Mouse (Mus musculus) CH12.LX (cell line): Measurements from ENCODE around the gene Unc80. TPM values are rescaled to one million over a fixed set of nuclear protein-coding genes. Genes with fewer than 3 reads are reported as not detected.

Experiments used
- DNase-seq: peaks from one replicate; pipeline ENCODE4 v3.0.0-alpha.2; 2013; ENCODE audit errors: extremely low read depth
- H3K27ac ChIP-seq: 2 replicates; pipeline ENCODE4 v1.5.1; 2012; ENCODE audit warnings: low read depth, mild to moderate bottlenecking, control low read depth, moderate library complexity; ENCODE audit not compliant: insufficient read depth
- H3K27me3 ChIP-seq: replicated peaks from 2 replicates; pipeline ENCODE3; 2012; ENCODE audit warnings: inconsistent platforms
- H3K36me3 ChIP-seq, 2 experiments: replicated peaks in 1 of 2; 2 replicates each; pipeline versions ENCODE3 to v1.6.1; 2012; ENCODE audit warnings: inconsistent platforms in 1 of 2, low read length in 1 of 2, mild to moderate bottlenecking in 1 of 2, mixed read lengths in 1 of 2, moderate library complexity in 1 of 2; ENCODE audit not compliant: control insufficient read depth in 1 of 2, insufficient read depth in 1 of 2
- H3K4me1 ChIP-seq, 2 experiments: 2 replicates each; pipeline ENCODE4 v1.6.1; 2012; ENCODE audit warnings: inconsistent platforms in 1 of 2, moderate library complexity in 1 of 2; ENCODE audit not compliant: insufficient read depth in 2 of 2, control insufficient read depth in 1 of 2
- H3K4me2 ChIP-seq: 2 replicates; pipeline ENCODE4 v1.6.1; 2012; ENCODE audit warnings: low read depth, mild to moderate bottlenecking, control low read depth; ENCODE audit not compliant: poor library complexity, insufficient read depth, severe bottlenecking
- H3K4me3 ChIP-seq, 3 experiments: fragments of 150-350 bp in 1 of 3; sonication (generic) in 1 of 3; replicated peaks in 1 of 3; 2 replicates each; pipeline versions ENCODE3 to v1.5.1; 2011 to 2012; ENCODE audit warnings: low read depth in 2 of 3, low read length in 2 of 3, mild to moderate bottlenecking in 2 of 3, moderate library complexity in 2 of 3, control low read depth in 1 of 3, improper control_type of control experiment in 1 of 3, inconsistent platforms in 1 of 3, mixed read lengths in 1 of 3; ENCODE audit not compliant: poor library complexity in 1 of 3
- H3K79me2 ChIP-seq: replicated peaks from 2 replicates; pipeline ENCODE4 v1.6.1; 2012; ENCODE audit warnings: mild to moderate bottlenecking, moderate library complexity; ENCODE audit not compliant: control insufficient read depth, poor library complexity, insufficient read depth, severe bottlenecking; ENCODE audit errors: extremely low read depth
- H3K9ac ChIP-seq: 2 replicates; pipeline ENCODE4 v1.6.1; 2012; ENCODE audit warnings: low read depth, mild to moderate bottlenecking, control low read depth, moderate library complexity; ENCODE audit not compliant: insufficient read depth
- H3K9me3 ChIP-seq: replicated peaks from 2 replicates; pipeline ENCODE3; 2012; ENCODE audit warnings: low read length, inconsistent platforms, mixed read lengths
- BHLHE40 ChIP-seq: IDR thresholded peaks from 2 replicates; pipeline ENCODE4 v1.6.1; 2011; ENCODE audit warnings: mild to moderate bottlenecking, low read depth, low read length, improper control_type of control experiment
- CHD1 ChIP-seq: IDR thresholded peaks from 2 replicates; pipeline ENCODE4 v1.6.1; 2012; ENCODE audit warnings: low read depth, low read length, improper control_type of control experiment, inconsistent platforms
- CHD2 ChIP-seq: IDR thresholded peaks from 2 replicates; pipeline ENCODE4 v1.6.1; 2011; ENCODE audit warnings: low read length, improper control_type of control experiment
- E2F4 ChIP-seq: IDR thresholded peaks from 2 replicates; pipeline ENCODE4 v1.6.1; 2011; ENCODE audit warnings: low read depth, low read length, improper control_type of control experiment; ENCODE audit not compliant: insufficient replicate concordance
- ETS1 ChIP-seq: conservative IDR thresholded peaks from 2 replicates; pipeline ENCODE4 v1.6.1; 2012; ENCODE audit warnings: low read depth, mild to moderate bottlenecking, inconsistent platforms, low read length, improper control_type of control experiment, moderate library complexity
- GABPA ChIP-seq: IDR thresholded peaks from 2 replicates; pipeline ENCODE4 v1.6.1; 2012; ENCODE audit warnings: low read depth, low read length, improper control_type of control experiment, inconsistent platforms; ENCODE audit not compliant: insufficient replicate concordance
- IRF4 ChIP-seq: IDR thresholded peaks from 2 replicates; pipeline ENCODE4 v1.6.1; 2014; ENCODE audit warnings: low read depth, mild to moderate bottlenecking, inconsistent platforms, low read length, improper control_type of control experiment
- JUN ChIP-seq: IDR thresholded peaks from 2 replicates; pipeline ENCODE4 v1.6.1; 2011; ENCODE audit warnings: low read depth, mild to moderate bottlenecking, low read length, improper control_type of control experiment, moderate library complexity; ENCODE audit not compliant: insufficient read depth
- JUND ChIP-seq: conservative IDR thresholded peaks from 2 replicates; pipeline ENCODE4 v1.6.1; 2011; ENCODE audit warnings: low read depth, low read length, improper control_type of control experiment
- KAT2A ChIP-seq: IDR thresholded peaks from 2 replicates; pipeline ENCODE4 v1.6.1; 2012; ENCODE audit warnings: low read length, improper control_type of control experiment, inconsistent platforms; ENCODE audit not compliant: insufficient replicate concordance
- MAFK ChIP-seq: IDR thresholded peaks from 2 replicates; pipeline ENCODE4 v1.6.1; 2011; ENCODE audit warnings: low read length, improper control_type of control experiment; ENCODE audit not compliant: insufficient replicate concordance
- MEF2A ChIP-seq: IDR thresholded peaks from 2 replicates; pipeline ENCODE4 v1.6.1; 2014; ENCODE audit warnings: low read depth, mild to moderate bottlenecking, inconsistent platforms, low read length, improper control_type of control experiment, borderline replicate concordance
- MXI1 ChIP-seq: IDR thresholded peaks from 2 replicates; pipeline ENCODE4 v1.6.1; 2011; ENCODE audit warnings: mild to moderate bottlenecking, low read depth, low read length, improper control_type of control experiment
- MYC ChIP-seq: IDR thresholded peaks from 2 replicates; pipeline ENCODE4 v1.6.1; 2011; ENCODE audit warnings: low read depth, mild to moderate bottlenecking, improper control_type of control experiment, low read length
- POLR2A ChIP-seq: IDR thresholded peaks from 2 replicates; pipeline ENCODE4 v1.6.1; 2011; ENCODE audit warnings: low read depth, mild to moderate bottlenecking, improper control_type of control experiment, low read length
- POLR2AphosphoS2 ChIP-seq: IDR thresholded peaks from 2 replicates; pipeline ENCODE4 v1.6.1; 2011; ENCODE audit warnings: low read depth, low read length, improper control_type of control experiment
- RAD21 ChIP-seq: IDR thresholded peaks from 2 replicates; pipeline ENCODE4 v1.6.1; 2011; ENCODE audit warnings: low read depth, mild to moderate bottlenecking, low read length, improper control_type of control experiment, moderate library complexity
- SIN3A ChIP-seq: IDR thresholded peaks from 2 replicates; pipeline ENCODE4 v1.6.1; 2012; ENCODE audit warnings: low read length, improper control_type of control experiment, inconsistent platforms
- SMC3 ChIP-seq: IDR thresholded peaks from 2 replicates; pipeline ENCODE4 v1.6.1; 2011; ENCODE audit warnings: low read depth, low read length, improper control_type of control experiment
- TBP ChIP-seq: conservative IDR thresholded peaks from 2 replicates; pipeline ENCODE4 v1.6.1; 2011; ENCODE audit warnings: low read depth, low read length, improper control_type of control experiment
- UBTF ChIP-seq: IDR thresholded peaks from 2 replicates; pipeline ENCODE4 v1.6.1; 2012; ENCODE audit warnings: low read depth, mild to moderate bottlenecking, inconsistent platforms, low read length, improper control_type of control experiment, moderate library complexity
- USF1 ChIP-seq: IDR thresholded peaks from 2 replicates; pipeline ENCODE4 v1.6.1; 2014; ENCODE audit warnings: low read depth, mild to moderate bottlenecking, inconsistent platforms, low read length, improper control_type of control experiment
- ZC3H11A ChIP-seq: IDR thresholded peaks from 2 replicates; pipeline ENCODE4 v1.6.1; 2012; ENCODE audit warnings: low read depth, mild to moderate bottlenecking, inconsistent platforms, low read length, improper control_type of control experiment
- ZNF384 ChIP-seq: IDR thresholded peaks from 2 replicates; pipeline ENCODE4 v1.6.1; 2012; ENCODE audit warnings: low read depth, low read length, improper control_type of control experiment, inconsistent platforms
- dilution Hi-C: fragments of 300-500 bp; cut with MboI; formaldehyde crosslinking; loops from 2 replicates; pipeline ENCODE4 v1.14.3; 2020; ENCODE audit warnings: low sequenced_read_pairs; ENCODE audit not compliant: extremely low pct_unique_long_range_greater_than_20kb, extremely low pct_ligation_motif_present
- in situ Hi-C: fragments of 300-500 bp; cut with MboI; formaldehyde crosslinking; loops from 3 replicates; pipeline ENCODE4 v1.14.3; 2019; ENCODE audit warnings: low sequenced_read_pairs, low pct_ligation_motif_present, low pct_unique_long_range_greater_than_20kb, mixed read lengths
- polyA plus RNA-seq: library from polyadenylated mRNA; unstranded; fragments of >175 nt; gene quantifications from 2 replicates; pipeline ENCODE4 v1.2.1, GENCODE M21; 2012; ENCODE audit warnings: low read depth; ENCODE audit not compliant: insufficient read length
- total RNA-seq, 2 experiments: library from RNA; depleted of rRNA; stranded (reverse); fragments of 300-350 nt in 1 of 2; fragments of >200 nt in 1 of 2; gene quantifications; 2 replicates each; pipeline ENCODE4 v1.2.3; 2012 to 2014

The Unc80 gene
- total and polyA plus RNA-seq, 3 experiments = 0.04 to 0.11 (median 0.04) TPM

DNA sequence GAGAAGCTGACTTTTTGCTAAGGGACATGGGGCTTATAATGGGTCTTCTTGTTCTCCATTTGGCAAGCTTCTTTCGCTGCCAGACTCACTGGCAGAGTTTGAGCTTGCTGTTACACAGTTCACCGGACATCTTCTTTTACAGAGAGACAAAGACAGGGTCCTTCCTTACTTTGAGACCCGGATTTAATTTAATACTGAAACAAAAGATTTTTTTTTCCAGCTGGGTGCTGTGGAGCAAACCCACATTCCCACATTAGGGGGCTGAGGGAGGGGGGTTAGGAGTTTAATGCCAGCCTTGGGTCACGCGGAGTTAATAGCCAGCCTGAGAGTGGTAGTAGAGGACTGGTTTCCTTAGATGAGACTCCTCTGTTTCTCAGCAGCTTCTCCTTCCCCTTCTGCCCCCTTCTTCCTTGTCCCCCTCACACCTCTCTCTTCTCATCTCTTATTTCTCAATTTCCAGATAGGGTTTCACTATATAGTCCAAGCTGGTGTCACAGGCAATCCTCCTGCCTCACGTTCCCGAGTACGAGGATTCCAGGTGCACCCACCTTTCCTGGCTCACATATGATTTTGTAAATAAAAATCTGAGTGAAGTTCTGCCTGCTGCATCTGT, 224.7 kb downstream of the Unc80 start:
- dilution Hi-C loops (no loop called here), in situ Hi-C loops (no loop called here)
- Histone ChIP-seq H3K79me2 (no peaks in the 10 kb centered on the region), H3K4me2 (no peak overlapping the region), H3K4me1 (peaks cover 0 to 3% of the 10 kb centered on the region in 2 experiments; a peak in 1 of 4 replicates), H3K4me3 (no peak overlapping the region), H3K27me3 (no peaks in the 10 kb centered on the region), H3K36me3 (no peaks in the 10 kb centered on the region), H3K9me3 (no peaks in the 10 kb centered on the region), H3K9ac (no peak overlapping the region), H3K27ac (no peak overlapping the region)
- no peak for TF ChIP-seq ETS1
- no peak for TF ChIP-seq JUN
- no peak for TF ChIP-seq CHD1
- TF ChIP-seq CHD2 = no peak
- no peak for TF ChIP-seq UBTF
- TF ChIP-seq ZNF384 = no peak
- no peak for TF ChIP-seq TBP
- no peak for TF ChIP-seq USF1
- TF ChIP-seq SIN3A = no peak
- TF ChIP-seq POLR2A = no peak
- DNase-seq = no peak

- Histone ChIP-seq H3K9me3 (no peaks in the 10 kb centered on the region), H3K4me1 (peaks cover 0 to 3% of the 10 kb centered on the region in 2 experiments; a peak in 2 of 4 replicates), H3K4me2 (no peak overlapping the region), H3K9ac (no peak overlapping the region), H3K4me3 (no peak overlapping the region), H3K27me3 (no peaks in the 10 kb centered on the region), H3K36me3 (no peaks in the 10 kb centered on the region), H3K79me2 (no peaks in the 10 kb centered on the region), H3K27ac (no peak overlapping the region)
- dilution Hi-C loops = no loop called here
- in situ Hi-C loops = no loop called here
- TF ChIP-seq MYC (no peak), BHLHE40 (no peak), ZC3H11A (no peak), MXI1 (no peak), GABPA (no peak), KAT2A (no peak), RAD21 (no peak), POLR2AphosphoS2 (no peak), ZNF384 (no peak), E2F4 (no peak), JUND (no peak), MAFK (no peak), SMC3 (no peak), MEF2A (no peak), IRF4 (no peak)
- no peak for DNase-seq
These were observed 226.1 kb downstream of the Unc80 start for GRCm38 (mm10) chr1:66694266-66694665.
